Mouse (Mus musculus): ENCODE measurements around the gene Wdr86.
"Not testable (repeated sequence)": the region's sequence is repeated elsewhere in the genome, so short reads cannot be mapped to it uniquely, and the experiment has no call there.

Gene Wdr86

DNA sequence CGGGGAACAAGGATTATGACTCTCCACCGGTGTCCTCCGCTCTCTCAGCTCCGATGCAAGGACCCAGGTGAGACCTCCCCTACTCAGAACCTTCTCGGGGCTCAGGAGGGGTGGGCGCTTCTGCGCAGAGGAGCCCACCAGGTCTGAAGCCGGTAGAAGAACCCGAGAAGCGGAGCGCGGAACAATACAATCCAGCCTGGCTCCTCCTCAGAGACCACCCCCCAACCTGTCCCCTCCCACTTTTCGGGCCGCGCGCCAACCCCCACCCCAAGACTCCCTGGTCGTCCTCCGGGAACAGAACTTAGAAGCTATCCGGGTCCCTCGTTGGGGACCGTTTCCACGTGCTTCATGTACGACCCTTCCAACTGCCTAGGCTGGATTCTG lies at the start of gene Wdr86:
Gene Wdr86 (minus strand): TSS at position 240 of the 384 bp plus-strand sequence.
- no peak for DNase-seq (ENCODE audit: low read depth)

DNA sequence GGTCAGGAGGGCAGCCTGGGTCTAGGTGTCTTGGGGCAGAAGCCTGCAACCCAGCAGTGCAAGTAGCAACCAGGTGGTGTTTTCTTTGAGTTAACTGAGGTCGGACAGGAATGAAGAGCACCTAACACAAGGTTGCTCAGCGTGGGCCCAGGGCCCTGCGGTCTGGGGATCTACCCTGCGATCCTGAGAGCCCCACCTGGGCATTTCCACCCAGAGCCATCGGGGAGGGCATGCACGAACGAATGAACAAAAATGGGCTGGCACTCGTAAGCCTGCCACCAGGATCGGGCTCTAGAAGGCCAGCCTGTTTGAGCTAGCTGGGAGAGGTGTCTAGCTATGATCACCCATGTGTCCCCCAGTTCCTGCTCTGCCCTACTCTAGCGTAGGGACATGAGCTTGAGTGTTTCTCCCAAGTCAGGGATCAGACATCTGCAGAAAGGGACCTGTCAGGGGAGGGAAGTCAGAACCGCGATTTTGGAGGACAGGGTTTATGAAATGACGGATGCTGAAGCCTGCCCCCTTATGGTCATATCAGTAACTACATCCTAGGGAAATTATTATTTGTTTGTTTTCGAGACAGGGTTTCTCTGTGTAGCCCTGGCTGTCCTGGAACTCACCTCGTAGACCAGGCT lies 49.5 kb upstream of the Wdr86 start:
- DNase-seq (ENCODE audit: low read depth) = peak; percentile 79

DNA sequence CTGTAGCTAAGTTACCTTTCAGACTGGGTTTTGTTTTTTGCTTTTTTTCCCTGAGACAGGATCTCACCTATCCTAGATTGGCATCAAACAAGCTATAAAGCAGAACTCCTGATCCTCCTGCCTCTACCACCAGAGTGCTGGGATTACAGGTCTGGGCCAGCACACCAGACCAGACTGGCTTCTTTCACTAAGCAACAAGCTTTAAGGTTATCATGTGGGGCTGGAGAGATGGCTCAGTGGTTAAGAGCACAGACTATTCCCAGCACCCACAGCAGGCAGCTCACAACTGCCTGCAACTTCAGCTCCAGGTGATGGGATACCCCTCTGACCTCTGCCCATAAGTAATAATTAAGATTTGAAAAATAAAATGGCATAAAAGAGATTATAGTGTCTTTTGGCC lies 48.8 kb upstream of the Wdr86 start:
- no peak for DNase-seq (ENCODE audit: low read depth)

DNA sequence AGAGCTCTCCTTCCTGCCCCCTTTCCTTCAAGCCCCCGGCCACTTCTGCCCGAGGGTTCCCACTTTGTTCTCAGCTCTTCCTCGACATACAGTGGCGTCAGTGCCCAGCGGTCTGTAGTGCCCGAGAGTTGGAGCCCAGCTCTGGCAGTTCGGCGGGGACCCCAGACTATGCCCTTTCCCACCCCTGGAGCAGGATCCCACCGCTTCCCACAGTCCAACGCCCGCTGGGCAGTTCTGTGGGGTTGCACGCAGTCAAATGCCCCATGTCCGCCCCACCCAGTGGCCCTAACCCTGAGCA lies 48.3 kb upstream of the Wdr86 start:
- no peak for DNase-seq (ENCODE audit: low read depth)

DNA sequence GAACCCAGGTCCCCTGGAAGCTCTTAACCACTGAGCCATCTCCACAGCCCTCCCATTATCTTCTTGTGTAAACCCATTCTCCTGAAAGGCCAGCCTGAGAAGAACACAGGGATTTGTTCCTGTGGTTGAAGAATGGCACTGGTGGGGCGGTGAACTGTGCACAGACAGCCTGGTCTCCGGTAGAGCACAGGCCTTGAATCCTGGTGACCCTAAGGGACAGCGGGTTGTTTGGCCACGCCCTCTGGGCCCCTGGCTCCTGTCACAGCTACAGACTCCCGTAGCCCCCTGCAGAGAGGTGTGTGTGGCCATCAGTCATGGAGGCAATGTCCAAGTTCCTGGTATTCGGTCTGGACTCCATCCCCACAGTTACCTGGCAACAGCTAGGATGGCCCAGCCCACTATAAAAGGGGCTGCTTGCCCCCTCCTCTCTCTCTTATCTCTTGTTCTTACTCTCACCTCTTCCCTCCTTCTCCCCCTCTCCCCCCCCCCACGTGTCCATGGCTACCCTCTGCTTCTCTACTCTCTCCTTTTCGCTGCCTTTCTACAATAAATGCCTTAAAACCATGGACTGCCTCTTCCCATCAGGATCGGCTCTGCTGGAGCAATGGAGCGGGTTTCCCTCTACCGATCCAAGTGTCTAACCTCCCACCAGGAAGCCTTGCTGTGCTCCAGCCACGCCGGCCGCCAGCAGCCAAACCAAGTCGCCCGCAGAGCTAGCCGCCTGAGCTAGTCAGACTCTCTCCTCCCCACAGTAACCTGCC lies 47.7 kb upstream of the Wdr86 start:
- DNase-seq (ENCODE audit: low read depth) = no peak

DNA sequence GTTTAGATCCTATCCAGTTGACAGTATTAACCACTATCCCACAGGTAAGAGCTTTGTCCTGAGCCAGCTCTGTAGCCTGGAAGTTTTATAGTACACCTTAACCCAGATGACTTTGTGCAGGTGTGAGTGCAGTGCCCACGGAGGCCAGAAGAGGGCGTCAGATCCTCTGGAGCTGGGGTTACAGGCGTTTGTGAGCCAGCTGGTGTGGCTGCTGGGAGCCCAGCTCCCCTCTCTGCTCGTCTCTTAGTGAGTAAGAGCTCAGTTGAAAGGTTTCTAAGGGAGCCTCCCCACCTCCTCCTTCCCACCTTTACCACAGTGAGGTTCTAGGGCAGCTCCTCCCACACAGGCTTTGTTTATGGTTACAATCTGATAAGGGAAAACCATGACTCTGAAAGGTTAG lies 46.2 kb upstream of the Wdr86 start:
- DNase-seq (ENCODE audit: low read depth) = no peak

DNA sequence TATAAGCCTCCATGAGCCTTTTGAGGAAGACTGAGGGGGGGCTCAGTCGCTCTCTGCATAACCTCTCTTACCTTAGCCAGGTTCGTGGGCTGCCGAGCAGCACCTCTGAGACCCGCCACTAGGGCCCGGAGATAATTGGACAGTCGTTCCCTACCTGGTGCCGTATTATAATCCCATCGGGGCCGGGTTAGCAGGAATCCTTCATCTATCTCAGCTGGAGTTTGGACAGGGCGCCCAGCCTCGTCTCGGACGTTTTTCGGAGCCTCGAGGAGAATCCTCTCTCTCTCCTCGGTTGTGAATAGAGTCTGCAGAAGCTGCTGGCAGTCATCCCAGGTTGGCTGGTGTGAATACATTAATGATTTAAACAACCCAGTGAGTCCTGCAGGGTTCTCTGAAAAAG lies 44.0 kb upstream of the Wdr86 start:
- DNase-seq (ENCODE audit: low read depth) = not testable (repeated sequence)

DNA sequence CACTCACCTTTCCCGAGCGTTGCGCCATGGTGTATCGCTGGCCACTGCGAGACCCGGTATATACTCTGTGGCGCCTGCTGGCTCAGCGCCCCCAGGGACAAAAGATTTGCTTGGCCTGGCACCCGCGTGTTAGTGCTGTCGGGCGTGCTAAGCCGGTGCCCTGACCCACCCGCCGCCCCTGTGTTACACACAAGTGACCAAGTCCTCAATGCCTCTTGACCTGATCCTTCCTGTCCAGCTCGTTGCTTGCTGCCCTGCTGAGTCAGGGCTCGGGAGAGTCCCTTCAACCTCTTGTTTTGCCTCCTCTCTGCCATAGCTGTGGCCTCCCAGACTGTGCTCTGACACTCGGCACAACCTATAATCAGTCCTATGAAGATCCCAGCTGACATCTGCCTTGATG lies 27.3 kb upstream of the Wdr86 start, which contains the start of gene Crygn:
Gene Crygn (minus strand): TSS at position 193 of the 400 bp plus-strand sequence.
- no peak for DNase-seq (ENCODE audit: low read depth)

DNA sequence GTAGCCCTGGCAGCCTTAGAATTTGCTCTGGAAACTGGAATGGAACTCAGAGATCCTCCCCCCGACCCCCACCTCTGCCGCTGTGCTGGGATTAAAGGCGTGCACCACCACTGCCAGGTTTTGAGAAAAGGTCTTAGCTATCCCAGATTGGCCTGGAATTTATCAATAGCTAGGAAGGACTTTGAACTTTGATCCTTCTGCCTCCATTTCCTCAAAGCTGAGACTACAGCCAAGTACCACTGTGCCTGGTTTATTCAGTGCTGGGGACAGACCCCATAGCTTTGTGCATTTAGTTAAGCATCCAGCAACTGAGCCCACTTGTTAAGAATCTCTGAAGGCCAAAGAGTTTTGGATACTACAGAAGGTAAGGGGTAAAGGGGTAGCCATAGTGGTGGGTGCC lies 26.4 kb upstream of the Wdr86 start:
- no peak for DNase-seq (ENCODE audit: low read depth)

DNA sequence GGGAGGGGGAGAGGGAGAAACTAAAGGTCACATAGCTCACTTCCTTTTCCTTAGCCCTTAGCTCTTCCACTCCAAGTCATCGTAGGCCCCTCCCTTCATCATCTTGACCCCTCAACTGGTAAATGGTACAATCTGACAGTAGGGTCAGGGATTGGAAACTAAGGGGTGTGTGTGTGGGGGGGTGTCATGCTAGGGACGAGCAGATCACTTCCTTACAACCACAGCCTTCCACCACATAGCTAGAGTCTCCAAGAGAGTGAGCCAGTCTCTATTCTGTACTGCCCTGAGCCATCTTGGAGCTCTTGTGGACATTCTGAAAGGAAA lies 21.6 kb upstream of the Wdr86 start:
- DNase-seq (ENCODE audit: low read depth) = no peak

DNA sequence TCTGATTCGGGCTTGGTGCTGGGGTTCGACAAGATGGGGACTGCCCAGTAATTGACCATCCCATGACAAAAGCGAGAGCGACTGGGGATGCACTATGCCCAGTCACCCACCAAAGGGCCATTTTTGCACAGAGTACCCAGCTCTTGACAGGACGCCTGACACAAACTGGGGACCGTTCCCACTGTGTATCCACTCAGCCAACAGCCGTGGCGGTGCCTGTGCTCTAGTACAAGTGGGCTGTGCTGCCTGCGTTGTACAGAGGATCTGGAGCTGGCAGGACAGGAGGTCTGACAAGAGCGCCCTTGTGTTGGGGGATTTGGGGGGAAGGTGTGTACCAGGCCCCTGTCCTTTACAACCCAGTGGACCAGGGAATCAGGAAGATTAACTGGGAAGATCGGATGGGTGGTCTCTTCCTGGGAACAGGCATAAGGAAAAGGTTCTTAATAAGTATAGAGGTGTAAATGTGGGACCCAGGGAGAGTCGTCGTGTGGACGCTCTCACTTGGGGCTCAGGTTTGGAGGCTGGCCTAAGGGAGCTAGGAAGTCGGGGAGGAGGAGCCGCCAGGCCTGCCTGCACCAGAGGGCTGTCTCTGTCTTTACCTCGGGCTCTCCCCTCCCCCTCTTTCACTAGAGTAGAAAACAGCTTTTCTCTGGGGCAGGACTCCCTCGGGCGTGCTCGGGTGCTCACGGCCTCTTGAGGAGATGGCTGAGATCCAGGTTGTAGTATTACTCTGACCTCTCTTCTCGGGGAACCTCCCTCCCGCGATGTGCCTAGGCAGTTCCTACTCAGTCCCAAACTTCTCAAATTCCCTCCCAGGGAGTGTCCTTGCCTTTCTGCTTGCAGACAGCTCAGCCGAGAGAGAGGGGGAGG lies 21.0 kb upstream of the Wdr86 start:
- DNase-seq (ENCODE audit: low read depth) = peak; percentile 93

DNA sequence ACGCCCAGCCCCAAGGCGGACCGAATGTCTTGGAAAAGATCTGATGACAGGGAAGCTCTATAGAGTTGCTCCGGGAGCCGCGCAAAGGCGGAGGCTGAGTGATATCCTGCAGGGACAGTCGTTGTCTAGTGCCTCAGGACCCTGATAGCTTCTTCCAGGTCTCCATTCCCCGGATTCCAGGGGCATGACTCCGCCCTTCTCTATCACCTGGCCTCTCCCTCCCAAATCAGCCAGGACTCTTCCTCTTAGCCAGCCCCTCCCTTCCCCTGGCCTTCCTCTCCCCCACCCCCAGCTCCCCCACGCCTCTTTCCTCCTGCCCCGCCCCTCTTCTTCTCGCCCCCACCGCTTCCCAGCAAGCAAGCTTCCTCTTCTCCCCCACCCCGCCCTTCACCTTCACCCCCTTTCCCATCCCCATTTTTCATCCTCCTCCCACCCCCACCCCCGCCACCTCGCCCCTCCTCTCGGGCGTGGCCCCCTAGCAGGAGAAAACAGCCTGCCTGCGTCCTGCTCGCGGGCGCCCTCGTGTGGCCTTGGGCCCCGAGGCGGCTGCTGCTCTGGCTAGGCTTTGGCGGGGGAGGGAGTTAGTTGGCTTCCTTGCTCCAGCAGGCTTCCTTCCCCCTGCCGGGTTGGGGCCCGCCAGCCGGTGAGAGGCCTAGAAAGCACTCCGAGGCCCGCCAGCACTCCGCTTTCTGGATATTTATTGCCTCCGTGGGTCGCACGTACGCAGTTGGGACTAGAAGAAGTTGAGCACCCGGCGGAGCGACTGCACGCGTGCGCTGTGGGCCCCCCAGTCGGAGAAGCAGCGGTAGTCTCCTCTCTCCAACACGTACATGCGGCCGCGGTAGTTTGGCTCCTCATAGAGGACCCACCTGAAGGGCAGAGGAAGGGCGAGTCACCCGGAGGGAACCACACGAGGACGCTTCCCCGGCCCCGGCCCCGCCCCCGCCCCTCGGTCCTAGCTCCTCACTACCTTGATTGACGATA lies 20.1 kb upstream of the Wdr86 start:
- DNase-seq (ENCODE audit: low read depth) = peak; percentile 98

DNA sequence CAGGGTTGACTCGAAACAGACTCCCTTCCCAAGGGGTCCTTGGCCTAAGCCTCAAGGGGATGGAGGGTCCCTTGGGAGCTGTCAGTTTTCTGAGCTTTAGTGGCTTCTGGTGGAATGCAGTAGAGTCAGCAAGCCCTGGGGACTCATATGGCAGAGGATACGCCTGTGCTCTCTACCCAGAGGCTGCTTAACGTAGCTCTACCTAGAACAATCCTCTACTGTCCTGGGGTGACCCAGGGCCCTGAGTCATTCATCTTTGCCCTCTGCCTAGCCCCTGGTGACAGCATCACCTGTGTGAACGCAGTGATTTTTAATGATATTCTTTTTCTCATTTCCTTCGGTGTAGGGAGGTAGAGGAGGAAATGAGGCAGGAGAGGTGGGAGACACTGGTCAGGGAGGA lies 19.2 kb upstream of the Wdr86 start:
- no peak for DNase-seq (ENCODE audit: low read depth)

DNA sequence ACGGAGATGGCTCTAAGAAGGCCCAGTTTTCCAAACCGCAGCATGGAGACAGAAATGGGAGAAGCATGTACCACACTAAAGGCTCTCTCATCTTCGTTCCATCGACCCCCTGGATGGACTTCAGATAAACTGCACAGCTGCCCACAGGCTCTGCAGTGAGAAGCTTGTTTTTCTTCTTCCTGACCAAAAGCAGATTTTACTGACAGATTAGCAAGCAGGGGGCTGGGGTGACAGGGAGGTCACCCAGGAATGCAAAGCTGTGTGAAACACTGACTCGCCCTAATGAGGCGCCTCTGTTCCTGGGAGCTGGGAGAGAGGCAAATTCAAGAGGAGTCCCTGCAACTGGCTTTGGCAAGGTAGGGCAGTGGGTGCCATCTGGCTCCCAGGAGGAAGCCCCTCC lies 17.0 kb upstream of the Wdr86 start:
- peak; percentile 22 for DNase-seq (ENCODE audit: low read depth)

DNA sequence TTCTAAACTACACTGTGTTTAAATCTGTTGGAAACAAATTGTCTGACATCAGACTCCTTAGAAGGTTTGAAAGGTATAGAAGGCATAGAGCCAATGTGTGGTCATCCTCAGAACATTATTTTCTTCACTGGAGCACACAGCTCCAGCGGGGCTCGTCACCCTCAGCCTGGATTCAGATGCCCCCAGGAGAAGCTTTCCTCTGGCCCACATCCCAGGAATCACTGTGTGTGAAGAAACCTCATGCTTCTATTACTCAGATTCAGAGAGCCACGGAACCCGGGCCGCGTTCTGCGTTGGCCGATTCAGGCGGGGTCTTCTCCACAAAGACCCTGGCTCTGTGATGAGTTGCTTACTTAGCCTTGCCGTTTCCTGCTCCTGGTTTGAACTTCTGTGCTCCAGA lies 13.4 kb upstream of the Wdr86 start:
- DNase-seq (ENCODE audit: low read depth) = no peak

DNA sequence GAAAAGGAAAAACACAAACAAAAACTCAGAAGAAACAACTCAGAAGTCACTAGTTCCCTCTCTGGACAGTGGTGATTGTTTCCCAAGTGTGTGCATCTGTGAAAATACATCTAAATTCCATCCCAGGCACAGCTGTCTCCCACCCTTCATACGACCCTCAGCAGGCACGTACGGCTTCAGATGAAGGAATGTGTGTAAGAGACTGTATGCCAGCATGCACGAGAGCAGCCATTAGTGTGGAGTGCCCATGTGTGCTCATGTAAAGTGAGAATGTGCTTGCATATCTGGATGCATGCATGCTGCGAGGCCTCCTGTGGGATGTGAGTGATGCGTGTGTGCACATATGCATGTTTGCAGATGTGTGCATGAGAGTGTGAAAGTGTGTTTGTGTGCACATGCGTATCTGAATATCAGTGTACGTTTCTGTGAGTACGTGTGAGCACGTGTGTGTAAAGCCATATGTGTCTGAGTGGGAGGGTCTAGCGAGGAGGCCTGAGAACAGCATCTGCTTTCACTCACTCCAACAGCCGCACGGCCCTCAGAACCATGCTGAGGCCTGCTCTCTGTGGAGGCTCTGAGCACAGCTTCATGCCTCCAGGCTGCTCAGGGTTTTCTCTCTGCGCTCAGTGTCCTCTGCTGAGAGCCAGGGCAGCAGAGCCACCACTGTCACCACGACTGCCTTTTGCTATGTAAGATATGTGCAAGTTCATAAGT lies 10.8 kb upstream of the Wdr86 start:
- no peak for DNase-seq (ENCODE audit: low read depth)

DNA sequence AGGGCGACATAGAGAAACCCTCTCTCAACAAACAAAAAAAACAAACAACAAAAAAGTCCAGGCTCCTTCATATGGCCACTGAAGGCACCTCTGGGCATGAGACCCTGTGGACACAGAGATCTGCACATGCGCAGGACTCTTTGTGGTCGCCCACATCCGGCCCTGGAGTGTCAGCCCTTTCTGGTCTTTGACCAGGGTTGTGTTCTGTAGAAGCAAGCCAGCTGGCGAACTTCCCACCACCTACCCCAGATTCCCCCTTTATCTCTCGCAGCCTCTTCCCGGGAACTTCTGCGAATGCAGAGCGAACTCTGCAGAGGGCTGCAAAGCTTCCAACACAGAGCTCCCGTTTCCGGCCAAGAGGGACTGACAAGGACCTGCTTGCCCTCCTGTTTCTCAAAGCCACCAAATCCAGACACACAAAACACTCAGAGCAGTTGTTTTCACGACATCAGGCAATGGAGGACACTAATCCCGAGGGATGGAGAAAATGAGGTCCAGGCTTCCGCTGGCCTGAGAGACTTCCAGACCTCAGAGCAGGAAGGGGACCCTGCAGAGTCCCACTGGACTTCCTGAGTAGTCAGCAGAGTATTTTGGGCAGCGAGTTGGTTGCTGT lies 8.7 kb upstream of the Wdr86 start:
- DNase-seq (ENCODE audit: low read depth) = no peak

DNA sequence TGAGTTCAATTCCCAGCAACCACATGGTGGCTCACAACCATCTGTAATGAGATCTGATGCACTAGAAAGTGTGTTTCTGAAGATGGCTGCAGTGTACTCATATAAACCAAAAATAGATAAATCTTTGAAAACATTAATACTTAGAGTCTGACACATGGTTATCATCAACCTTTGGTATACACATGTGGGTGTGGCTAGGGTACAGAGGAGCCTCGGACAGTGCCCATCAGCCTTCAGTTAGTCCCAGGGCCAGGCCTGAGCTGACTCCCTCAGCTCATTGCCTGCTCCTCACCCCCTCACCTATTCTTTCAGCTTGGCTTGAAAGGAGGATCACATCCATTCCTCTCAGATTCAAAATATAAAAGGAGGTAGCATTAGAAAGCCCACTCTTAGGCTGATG lies 8.0 kb upstream of the Wdr86 start:
- DNase-seq (ENCODE audit: low read depth) = no peak

DNA sequence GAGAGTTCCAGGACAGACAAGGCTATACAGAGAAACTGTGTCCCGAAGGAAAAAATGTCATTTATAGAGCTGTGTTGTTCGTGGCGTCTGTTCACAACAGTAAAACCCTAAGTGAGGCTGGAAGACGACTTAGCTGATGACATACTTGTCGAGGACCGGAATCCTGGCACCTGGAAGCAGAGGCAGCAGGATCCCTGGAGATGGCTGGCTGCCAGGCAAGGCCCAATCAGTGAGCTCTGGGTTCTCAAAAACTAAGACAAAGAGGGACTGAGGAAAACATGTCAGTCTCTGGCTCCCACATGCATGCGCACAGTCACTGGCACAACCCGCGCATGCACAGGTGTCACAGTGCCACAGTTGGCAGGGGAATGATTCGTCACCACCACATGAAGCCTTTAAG lies 7.1 kb upstream of the Wdr86 start:
- no peak for DNase-seq (ENCODE audit: low read depth)

DNA sequence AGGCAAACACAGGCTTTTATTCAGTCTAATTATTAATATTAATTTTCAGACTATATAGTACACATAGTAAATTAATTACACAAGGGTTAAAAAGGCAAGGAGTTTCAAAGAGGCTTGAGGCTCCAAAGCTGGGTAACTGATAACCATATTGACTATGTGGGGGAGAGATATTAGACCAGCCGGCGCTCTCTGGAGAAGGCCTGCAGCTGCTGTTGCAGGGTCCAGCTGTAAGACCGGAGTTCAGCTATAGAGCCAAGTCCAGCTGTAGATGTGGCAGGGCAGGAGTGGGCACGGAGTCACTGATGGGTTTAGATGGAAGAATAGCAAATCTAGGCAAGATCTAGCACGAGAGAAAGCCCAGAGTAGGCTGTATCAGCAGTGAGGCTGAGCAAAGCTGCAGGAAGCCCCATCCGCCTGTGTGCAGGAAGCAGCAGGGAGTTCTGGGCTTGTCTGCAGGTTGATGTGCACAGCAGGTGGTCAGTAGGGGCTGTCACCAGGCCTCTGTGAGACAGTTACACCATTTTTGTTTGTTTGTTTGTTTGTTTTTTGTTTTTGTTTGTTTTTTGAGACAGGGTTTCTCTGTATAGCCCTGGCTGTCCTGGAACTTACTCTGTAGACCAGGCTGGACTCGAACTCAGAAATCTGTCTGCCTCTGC lies 3.4 kb upstream of the Wdr86 start:
- no peak for DNase-seq (ENCODE audit: low read depth)

All from NIH3T3 (cell line).